Mouse (Mus musculus) monocyte, adult 5-6 weeks (primary cell): ENCODE measurements around the gene Gamt. TPM values are rescaled to one million over a fixed set of nuclear protein-coding genes. Genes with fewer than 3 reads are reported as not detected.

Source experiments
- ATAC-seq: fragments of 153-309, 156-312 bp; replicated peaks from 2 replicates; pipeline ENCODE4 v1.8.0; 2017; ENCODE audit warnings: mild to moderate bottlenecking; ENCODE audit not compliant: low TSS enrichment, insufficient number of reproducible peaks, severe bottlenecking, poor library complexity, low FRiP score
- total RNA-seq: library from RNA; stranded (forward); fragments of 200-1000, 200-491, 200-594 nt; gene quantifications from 3 replicates; pipeline ENCODE4 v1.2.3, GENCODE M21; 2017

Gamt gene
- total RNA-seq, 1 experiment from 2014 or later = 3.8 TPM

DNA sequence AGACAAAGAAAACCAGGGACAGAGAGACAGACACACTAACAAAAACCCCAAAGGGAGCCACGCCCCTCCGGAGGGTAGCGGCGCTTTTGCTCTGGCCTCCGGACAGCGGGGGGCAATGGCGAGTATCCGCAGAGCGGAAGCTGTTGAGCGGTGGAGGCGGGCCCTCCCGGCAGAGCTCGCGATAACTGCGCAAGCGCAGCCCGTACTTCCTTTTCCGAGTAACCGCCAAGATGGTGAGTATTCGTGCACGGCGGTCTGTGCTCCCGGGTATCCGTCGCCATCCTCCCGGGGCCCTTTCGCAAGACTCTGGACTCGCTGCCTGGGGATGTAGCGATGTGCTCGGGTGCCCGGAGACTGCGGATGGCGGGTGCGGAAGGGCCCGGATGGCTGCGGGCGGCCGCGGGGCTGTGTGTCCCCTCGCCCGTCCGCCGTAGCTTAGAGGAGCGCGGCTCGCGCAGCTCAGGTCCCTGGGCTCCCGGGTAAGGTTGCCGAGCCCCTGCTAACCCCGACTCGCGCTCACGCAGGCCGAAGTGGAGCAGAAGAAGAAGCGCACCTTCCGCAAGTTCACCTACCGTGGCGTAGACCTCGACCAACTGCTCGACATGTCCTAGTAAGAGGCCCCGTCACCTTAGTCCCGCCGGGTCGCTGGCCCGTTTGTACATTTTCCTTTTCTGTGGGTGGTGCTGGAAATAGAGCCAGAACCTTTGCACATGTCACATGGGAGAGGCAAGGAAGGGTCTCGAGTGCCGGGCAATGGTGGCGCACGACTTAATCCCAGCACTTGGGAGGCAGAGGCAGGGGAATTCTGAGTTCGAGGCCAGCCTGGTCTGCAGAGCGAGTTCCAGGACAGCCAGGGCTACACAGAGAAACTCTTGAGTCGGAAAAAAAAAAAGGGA is 31.7 kb upstream of the Gamt start, which contains the start of gene Rps15:
Rps15 (plus strand) TSS at position 203 of the 896 bp plus-strand sequence.
- peak; percentile 91 for ATAC-seq

DNA sequence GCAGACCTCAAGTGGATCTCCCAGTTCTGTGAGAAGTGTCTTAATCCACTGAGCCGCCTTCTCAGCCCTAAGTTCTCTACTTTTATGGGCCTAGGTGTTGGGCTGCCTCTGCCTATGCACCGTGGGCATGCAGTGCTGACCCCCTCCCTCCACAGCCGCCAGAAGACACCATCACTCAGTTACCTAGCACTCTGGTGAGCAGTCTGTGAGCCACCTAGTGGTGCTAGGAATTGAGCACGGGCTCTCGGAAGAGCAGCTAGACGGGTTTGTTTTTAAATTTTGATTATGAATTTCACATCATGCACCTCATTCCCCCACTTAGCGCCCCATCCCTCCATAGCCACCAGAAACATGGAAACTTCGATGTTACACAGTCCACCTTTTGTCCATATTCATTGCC is 27.8 kb upstream of the Gamt start:
- no peak for ATAC-seq

GRCm38 (mm10) chr10:80288097-80288496 is 27.3 kb upstream of the Gamt start:
- ATAC-seq = no peak

GRCm38 (mm10) chr10:80285222-80286070 is 24.6 kb upstream of the Gamt start:
- ATAC-seq = no peak

- no peak for ATAC-seq
Measured at GRCm38 (mm10) chr10:80282481-80283441, 21.9 kb upstream of the Gamt start.

- no peak for ATAC-seq
Measured at GRCm38 (mm10) chr10:80281921-80282371, 21.1 kb upstream of the Gamt start.

GRCm38 (mm10) chr10:80281304-80281703 is 20.5 kb upstream of the Gamt start:
- ATAC-seq = no peak

GRCm38 (mm10) chr10:80279273-80279672 is 18.5 kb upstream of the Gamt start:
- ATAC-seq = no peak

GRCm38 (mm10) chr10:80278390-80278789 is 17.6 kb upstream of the Gamt start:
- ATAC-seq = no peak

DNA sequence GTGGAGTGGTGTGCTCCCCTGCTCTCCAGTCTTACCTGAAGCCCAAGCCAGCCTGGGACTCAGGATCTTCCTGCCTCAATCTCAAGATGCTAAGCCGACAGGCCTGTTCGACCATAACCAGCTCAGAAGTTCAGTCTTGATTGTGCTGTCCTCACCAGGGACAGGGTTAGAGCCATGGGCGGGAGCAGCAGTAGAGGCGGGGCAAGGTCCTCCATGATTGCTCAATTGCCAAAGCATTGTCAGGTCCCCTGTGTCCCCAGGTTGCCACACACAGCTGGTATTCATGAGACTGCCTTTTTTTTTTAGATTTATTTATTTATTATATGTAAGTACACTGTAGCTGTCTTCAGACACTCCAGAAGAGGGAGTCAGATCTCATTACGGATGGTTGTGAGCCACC is 15.4 kb upstream of the Gamt start:
- ATAC-seq = no peak

DNA sequence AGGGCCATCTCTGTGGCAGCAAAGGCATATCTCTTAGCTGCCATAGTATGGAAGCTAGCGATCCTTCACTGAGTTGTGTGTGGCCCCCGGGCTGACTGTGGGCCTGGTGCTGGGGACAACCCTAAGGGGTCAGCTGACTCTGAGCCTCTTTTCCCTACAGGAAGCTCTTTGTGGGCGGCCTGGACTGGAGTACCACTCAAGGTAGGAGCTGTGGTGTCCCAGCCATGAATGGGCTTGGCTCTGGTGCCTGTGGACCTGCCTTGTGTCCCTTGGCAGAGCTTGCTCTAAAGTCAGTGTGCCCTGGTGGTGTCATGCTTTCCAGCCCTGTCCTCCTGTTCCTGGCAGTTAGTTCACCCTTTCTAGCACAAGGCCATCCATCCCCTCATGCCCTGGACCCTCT is 13.0 kb upstream of the Gamt start:
- no peak for ATAC-seq

DNA sequence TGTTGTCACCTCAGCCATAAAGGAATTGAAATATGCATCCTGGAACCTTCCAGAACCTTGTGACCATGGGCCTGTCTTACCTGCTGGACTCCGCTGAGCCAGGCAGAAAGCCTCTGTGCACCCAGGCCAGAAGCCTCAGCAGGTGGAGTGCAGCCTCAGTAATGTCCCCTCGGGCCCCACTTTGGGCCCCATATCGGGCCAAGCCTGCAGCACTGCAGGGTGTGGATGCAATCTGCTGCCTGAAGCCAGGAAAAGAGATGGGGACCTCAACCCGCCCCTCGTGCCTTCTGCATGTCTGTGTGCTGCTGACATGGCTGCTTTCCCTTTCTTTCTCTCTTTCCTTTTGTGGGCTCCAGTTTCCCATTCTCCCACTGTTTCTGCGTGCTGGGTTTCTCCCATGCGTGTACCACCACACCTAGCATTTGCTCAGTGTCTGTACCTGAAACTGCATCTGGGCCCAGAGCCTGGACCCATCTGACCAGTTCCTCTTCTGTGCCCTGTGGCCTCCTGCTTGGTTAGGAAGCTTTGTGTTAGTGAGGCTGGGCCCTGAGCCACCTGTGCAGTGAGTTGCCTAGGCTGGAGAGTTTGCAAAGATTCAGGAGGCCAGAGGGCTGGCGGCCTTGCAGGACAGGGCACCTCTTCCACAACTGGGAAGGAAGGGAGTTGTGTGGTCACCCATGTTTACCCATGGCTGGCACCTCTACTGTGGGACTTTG is 11.2 kb upstream of the Gamt start:
- ATAC-seq = no peak

- ATAC-seq = no peak
Measured at GRCm38 (mm10) chr10:80271186-80271843, 10.5 kb upstream of the Gamt start.

DNA sequence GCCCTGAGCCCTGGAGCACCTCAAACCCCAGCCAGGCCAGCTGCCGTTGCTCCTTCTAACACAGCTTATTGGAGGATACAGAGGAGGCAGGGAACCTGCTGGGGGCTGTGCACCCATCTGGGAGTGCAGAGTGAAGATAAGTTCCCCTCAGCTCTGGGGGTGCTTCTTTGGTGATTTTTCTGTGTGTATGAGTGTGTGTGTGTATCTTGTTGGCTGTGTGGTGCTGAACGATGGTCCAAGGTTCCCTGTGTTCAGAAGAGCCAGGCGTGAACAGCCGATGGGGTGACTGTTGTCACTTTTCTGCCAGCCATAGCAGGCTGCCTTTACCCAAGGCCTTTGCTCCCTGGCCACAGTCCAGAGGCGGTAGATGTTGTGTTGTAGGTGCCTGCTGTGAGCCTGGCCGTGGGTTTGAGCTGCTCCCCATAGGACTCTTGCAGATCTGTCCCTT is 9.9 kb upstream of the Gamt start:
- no peak for ATAC-seq

DNA sequence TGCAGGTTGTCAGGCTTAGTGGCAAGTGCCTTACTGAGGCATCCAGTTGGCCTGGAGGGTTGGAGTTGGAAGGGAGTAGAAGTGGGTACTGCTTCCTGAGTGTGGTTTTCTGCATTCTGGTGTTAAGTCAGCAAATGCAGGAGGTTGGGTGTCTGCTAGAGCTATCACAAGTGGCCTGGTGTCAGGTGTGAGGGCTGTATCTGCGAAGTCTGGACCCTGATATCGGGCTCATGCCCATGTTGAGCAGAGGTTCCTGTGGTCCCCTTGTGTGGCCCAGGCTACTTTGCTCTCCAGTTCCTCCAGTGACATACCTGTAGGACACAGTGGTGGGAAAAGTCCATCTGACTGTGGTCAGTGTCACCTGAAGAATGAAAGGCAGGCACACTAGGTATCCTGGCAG is 9.3 kb upstream of the Gamt start:
- no peak for ATAC-seq

DNA sequence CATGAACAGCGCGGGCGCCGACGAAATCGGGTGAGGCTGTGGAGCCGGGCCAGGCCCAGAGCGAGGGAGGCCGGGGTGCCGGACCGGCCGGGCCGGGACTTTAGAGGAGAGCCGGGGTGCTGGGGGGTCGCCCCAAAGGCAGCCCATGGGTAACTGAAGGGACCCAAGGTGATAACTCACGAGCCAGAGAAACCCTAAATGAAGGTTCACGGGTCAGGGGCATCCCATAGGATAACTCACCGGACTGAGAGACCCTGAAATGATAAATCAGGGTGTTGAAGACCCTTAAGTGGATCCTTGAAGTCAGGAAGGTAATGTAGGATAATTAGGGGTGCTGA is 4.3 kb upstream of the Gamt start:
- no peak for ATAC-seq

- ATAC-seq = peak; percentile 76
Measured at GRCm38 (mm10) chr10:80264341-80265148, 3.7 kb upstream of the Gamt start.
